Mouse (Mus musculus) heart, postnatal 0 days (tissue): ENCODE results near the gene Gpm6b.

ENCODE experiments used
- CTCF ChIP-seq: IDR thresholded peaks from 2 replicates; pipeline ENCODE4 v1.5.1; 2016; ENCODE audit warnings: antibody characterized with exemption, control low read depth, low read depth
- EP300 ChIP-seq: IDR thresholded peaks from 2 replicates; pipeline ENCODE4 v1.6.1; 2016; ENCODE audit warnings: antibody characterized with exemption, low read depth

DNA sequence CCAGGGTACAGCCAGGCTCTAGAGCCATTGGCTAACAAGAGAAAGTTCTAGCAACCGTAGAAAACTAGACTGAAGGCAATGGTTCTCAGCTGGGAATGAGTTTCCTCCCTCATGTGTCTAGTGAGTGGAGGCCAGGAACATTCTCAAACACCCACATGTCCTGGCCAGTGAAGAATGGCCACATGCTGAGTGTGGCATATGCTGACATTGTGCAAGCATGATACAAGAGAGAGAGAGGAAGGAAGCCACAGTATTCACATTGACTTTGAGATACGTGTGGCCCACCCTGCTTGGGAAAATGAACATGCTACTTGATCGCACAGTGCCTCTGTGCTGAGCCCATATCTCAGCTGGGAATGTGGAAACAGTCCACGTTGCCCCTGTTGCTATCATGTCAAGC lies 101.2 kb downstream of the Gpm6b start:
- no peak for TF ChIP-seq CTCF
- no peak for TF ChIP-seq EP300
